Mouse (Mus musculus) liver, embryonic 13.5 days (tissue): ENCODE measurements at regions not wholly inside any gene's neighbourhood (a gene's known extent, or its start where the extent isn't known, plus 50 kb on each side); places are given as distances from the start of the nearest gene placed in this dataset.
A peak's percentile ranks its signal among the peaks of the same experiment; 100 is the strongest.

ENCODE experiments used
- ATAC-seq: fragments of 200-750 bp; cut with Nextera tagmentation; 2 replicates; pipeline ENCODE4 v1.8.0; 2017; ENCODE audit warnings: low read depth, mild to moderate bottlenecking, moderate number of reproducible peaks, moderate library complexity
- DNase-seq: peaks from one replicate; pipeline ENCODE4 v3.0.0; 2022
- H3K27ac ChIP-seq: fragments of 300-500 bp; sonication (generic); 2 replicates; pipeline ENCODE4 v1.5.1; 2015; ENCODE audit warnings: moderate library complexity, mild to moderate bottlenecking, inconsistent platforms
- H3K27me3 ChIP-seq: fragments of 300-500 bp; sonication (generic); 2 replicates; pipeline ENCODE4 v1.6.1; 2015; ENCODE audit warnings: mild to moderate bottlenecking, inconsistent platforms
- H3K36me3 ChIP-seq: fragments of 300-500 bp; sonication (generic); 2 replicates; pipeline ENCODE4 v1.6.1; 2015; ENCODE audit warnings: mild to moderate bottlenecking, inconsistent platforms
- H3K4me1 ChIP-seq: fragments of 300-500 bp; sonication (generic); replicated peaks from 2 replicates; pipeline ENCODE4 v1.6.1; 2015; ENCODE audit warnings: inconsistent platforms
- H3K4me2 ChIP-seq: fragments of 300-500 bp; sonication (generic); 2 replicates; pipeline ENCODE4 v1.6.1; 2015; ENCODE audit warnings: inconsistent platforms, mild to moderate bottlenecking, moderate library complexity
- H3K4me3 ChIP-seq: fragments of 300-500 bp; sonication (generic); replicated peaks from 2 replicates; pipeline ENCODE4 v1.5.1; 2015; ENCODE audit warnings: mild to moderate bottlenecking, inconsistent platforms
- H3K9ac ChIP-seq: fragments of 300-500 bp; sonication (generic); 2 replicates; pipeline ENCODE4 v1.6.1; 2015; ENCODE audit warnings: mild to moderate bottlenecking, inconsistent platforms
- H3K9me3 ChIP-seq: fragments of 300-500 bp; sonication (generic); replicated peaks from 2 replicates; pipeline ENCODE4 v1.6.1; 2016; ENCODE audit warnings: inconsistent platforms
- WGBS: fragments of 180-500 bp; shearing (Covaris S2); methylation state at CpG from one replicate; pipeline ENCODE4 v1.1.7; 2015; ENCODE audit not compliant: insufficient replicate concordance; 5-methylcytosine and 5-hydroxymethylcytosine counted together

DNA sequence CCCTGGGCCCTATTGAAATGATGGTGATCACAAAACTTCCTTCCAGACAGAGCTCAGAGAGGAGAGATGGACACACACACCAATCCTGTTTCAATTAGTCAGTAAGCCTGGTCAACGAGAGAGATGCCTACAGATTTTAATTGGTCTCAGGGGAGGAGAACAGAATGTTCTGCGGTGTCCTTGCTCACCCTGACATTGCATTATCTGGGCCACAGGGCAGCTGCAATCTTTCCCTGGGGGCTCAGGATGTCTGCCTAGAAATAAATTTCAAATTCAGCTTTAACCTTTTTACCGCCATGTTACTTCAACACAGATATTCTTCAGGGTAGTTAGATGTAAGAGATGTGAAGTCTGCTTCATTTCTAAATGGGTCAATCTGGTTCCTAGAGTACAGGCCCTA, 115.0 kb upstream of the Dusp10 start:
- Histone ChIP-seq H3K4me3 (no peak overlapping the region), H3K27me3 (no peaks in the 10 kb centered on the region), H3K4me2 (no peak overlapping the region), H3K4me1 (no peaks in the 10 kb centered on the region), H3K27ac (no peak overlapping the region), H3K36me3 (no peaks in the 10 kb centered on the region), H3K9ac (no peak overlapping the region), H3K9me3 (no peaks in the 10 kb centered on the region)
- 62% methylated on average over 3 of the region's 3 CpGs for WGBS
- ATAC-seq (no peak), DNase-seq (no peak)

DNA sequence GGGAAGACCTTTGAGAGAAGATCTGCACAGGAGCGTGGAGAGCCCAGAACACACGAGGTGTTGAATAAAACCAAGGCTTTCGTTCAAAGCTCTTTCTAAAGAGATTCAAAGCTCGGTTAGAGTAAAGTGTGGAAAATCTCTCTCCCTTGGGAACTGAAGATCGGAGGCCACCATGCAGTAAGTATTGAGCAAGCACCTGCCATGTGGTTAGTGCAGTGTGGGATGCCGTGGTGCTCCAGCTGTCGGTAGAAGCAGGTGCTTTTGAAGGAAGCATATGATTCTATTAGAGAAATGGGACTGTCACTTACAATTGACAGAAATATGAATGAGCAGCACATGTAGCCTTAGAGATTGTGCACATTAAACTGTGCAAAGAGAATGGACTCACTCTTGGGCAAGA, 108.5 kb upstream of the Dusp10 start:
- Histone ChIP-seq H3K4me1 (no peaks in the 10 kb centered on the region), H3K27ac (no peak overlapping the region), H3K27me3 (no peaks in the 10 kb centered on the region), H3K4me2 (no peak overlapping the region), H3K9ac (no peak overlapping the region), H3K4me3 (no peak overlapping the region), H3K9me3 (no peaks in the 10 kb centered on the region), H3K36me3 (no peaks in the 10 kb centered on the region)
- DNase-seq (no peak), ATAC-seq (no peak)
- 74% methylated on average over 7 of the region's 7 CpGs for WGBS

DNA sequence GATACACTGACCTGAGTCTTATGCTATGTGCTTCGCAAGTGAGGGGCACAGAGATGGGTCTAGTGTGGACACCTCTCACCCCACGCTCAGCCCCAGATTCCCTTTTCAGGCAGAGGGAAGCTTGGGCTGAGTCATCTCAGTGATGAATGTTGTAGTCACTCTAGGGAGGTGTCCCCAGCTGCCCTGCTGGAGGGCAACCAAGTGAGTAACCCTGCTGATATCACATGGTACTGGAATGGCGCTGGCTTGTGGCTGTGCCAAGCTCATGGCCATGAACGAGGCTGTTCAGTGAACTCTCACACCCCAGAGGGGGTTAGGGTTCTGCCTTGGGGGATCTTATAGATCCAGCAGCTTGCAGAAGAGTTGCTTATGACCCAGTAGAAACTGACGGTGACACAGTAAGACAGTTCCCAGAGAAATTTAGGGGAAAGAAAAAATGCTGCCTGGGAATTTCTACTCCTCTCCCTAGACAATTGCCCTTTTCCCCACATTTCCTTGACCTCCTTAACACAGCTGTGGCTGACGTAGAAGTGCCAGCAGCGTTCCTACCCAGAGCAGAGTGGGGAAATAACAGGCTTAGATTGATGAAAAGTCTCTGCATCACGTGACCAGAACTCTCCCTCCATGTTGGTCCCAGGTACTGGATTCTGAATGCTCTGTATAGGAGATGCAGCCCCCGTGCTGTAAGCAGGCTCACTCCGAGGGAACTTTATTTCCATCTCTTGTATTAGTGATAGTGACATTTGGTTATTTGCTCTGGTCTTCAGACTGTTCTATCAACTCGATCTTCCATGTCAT, 107.6 kb upstream of the Dusp10 start:
- Histone ChIP-seq H3K4me2 (no peak overlapping the region), H3K4me1 (no peaks in the 10 kb centered on the region), H3K36me3 (no peaks in the 10 kb centered on the region), H3K27me3 (no peaks in the 10 kb centered on the region), H3K9ac (no peak overlapping the region), H3K27ac (no peak overlapping the region), H3K9me3 (no peaks in the 10 kb centered on the region), H3K4me3 (no peak overlapping the region)
- ATAC-seq (no peak), DNase-seq (no peak)
- 59% methylated on average over 11 of the region's 11 CpGs for WGBS

DNA sequence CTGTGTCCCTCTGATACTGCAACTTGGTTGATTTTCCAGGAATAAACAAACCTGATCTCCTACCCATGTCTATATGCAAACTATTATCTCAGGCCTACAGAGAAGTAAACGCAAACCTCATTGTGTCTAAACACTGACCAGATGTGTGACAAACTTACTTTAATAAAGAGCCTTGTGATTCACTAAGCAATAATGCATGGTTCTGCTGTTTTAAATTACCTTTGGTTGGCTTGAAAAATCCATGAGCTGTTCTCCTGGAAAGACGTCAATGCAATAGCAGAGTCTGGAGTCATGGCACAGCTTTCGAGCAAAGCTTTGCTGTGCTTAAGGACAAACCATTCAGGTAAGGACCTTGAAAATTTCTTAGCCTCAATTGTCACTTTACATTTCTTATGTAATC, 95.4 kb upstream of the Dusp10 start:
- ATAC-seq (no peak), DNase-seq (no peak)
- Histone ChIP-seq H3K36me3 (no peaks in the 10 kb centered on the region), H3K4me1 (no peaks in the 10 kb centered on the region), H3K9ac (no peak overlapping the region), H3K27me3 (no peaks in the 10 kb centered on the region), H3K9me3 (no peaks in the 10 kb centered on the region), H3K4me3 (no peak overlapping the region), H3K27ac (no peak overlapping the region), H3K4me2 (no peak overlapping the region)
- 72% methylated on average over 3 of the region's 3 CpGs for WGBS

DNA sequence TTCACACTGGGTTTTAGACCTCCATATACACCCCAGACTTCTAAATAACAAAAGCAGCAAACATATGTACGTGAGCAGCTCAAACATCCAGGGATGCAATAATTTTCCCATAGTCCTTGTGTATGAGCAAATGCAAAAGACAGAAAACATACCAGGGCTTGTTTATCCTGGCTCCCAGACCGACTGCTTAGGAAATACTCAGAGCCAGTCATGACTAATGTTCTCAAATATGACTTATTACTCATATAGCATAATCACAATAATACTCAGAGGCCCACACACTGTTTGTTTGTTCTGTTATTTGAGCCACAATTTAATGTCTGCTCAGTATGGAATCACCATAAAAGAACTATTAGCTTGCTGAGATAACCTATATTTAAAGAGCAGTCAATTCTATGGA, 91.8 kb upstream of the Dusp10 start:
- WGBS = 42% methylated on average over 2 of the region's 2 CpGs
- Histone ChIP-seq H3K4me3 (no peak overlapping the region), H3K27me3 (no peaks in the 10 kb centered on the region), H3K9ac (no peak overlapping the region), H3K36me3 (no peaks in the 10 kb centered on the region), H3K9me3 (no peaks in the 10 kb centered on the region), H3K27ac (no peak overlapping the region), H3K4me1 (no peaks in the 10 kb centered on the region), H3K4me2 (no peak overlapping the region)
- ATAC-seq (no peak), DNase-seq (no peak)

DNA sequence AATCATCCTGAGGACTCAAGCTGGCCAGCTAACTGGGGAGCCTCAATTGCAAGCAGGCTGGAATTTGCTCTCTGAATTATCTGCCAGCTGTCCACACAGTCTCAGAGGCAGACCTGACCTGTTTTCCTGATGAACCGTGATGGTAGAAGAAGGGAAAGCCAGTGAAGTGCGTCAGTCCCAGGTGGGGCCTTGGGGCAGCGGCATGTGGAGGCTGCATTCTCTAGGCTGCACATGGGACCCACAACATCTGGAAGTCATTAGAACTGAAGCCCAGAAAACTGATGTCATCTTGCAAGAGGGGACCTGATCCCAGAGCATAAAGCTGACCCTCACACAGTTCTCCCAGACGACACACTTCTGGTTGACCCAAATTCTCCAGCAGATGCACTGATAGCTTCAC, 84.6 kb upstream of the Dusp10 start:
- WGBS = 64% methylated on average over 4 of the region's 4 CpGs
- no peak for ATAC-seq
- H3K27ac ChIP-seq = no peak overlapping the region

DNA sequence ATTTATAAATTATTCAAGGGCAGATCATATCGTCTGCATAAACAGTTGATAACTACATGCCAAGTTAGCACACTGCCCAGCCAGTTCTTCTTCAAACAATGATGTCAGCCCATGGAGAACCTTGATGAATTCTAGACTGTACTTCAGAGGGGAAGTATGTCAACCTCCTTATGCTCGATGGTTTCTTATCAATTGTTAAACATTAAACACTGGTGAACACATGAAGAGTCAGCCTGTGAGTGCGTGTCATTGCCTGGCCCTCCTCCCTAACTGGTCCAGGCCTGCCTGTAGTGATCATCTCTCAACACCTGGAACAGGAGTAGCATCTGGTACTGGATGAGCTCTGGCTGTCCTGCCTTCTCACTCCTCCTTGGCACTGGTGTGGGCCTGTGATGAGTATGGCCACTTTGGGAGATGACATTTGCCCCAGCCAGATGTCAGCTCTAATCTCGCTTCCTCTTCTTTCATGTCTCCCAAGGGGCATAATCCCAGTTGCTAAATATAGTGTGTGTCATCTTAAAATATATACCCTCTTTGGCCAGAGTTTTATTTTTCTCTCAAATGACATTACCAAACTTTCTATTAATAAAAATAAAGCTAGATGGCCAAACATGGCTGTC, 82.6 kb upstream of the Dusp10 start:
- 45% methylated on average over 4 of the region's 4 CpGs for WGBS
- DNase-seq (no peak), ATAC-seq (no peak)
- Histone ChIP-seq H3K4me2 (no peak overlapping the region), H3K4me3 (no peak overlapping the region), H3K9me3 (no peaks in the 10 kb centered on the region), H3K9ac (no peak overlapping the region), H3K36me3 (no peaks in the 10 kb centered on the region), H3K27me3 (no peaks in the 10 kb centered on the region), H3K4me1 (no peaks in the 10 kb centered on the region), H3K27ac (no peak overlapping the region)

More for the DNA sequence above, 84.6 kb upstream of the Dusp10 start:
- DNase-seq = no peak
- no peaks in the 10 kb centered on the region for H3K27me3 ChIP-seq
- no peaks in the 10 kb centered on the region for H3K36me3 ChIP-seq
- no peak overlapping the region for H3K4me2 ChIP-seq
- H3K4me3 ChIP-seq = no peak overlapping the region
- H3K9me3 ChIP-seq = no peaks in the 10 kb centered on the region
- H3K9ac ChIP-seq = no peak overlapping the region
- H3K4me1 ChIP-seq = no peaks in the 10 kb centered on the region

DNA sequence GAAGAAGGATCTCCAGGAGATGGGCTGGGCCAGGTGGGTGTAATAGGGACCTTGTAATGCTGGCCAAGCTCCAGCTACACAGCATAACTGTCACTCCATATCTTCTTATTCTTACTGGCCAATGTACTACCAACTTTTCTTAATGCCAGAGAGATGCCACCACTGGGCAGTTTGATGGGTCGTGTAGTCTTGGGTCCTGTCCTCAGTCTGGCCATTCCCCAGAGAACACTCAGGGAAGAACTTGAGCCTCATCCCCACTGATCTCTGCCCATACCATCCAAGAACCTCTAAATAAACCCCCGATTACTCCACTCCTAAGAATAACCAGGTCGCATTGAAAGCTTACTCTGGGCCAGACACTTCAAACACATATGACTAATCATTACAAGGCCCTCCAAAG, 82.0 kb upstream of the Dusp10 start:
- H3K27ac ChIP-seq = no peak overlapping the region
- no peak overlapping the region for H3K4me2 ChIP-seq
- H3K27me3 ChIP-seq = no peaks in the 10 kb centered on the region
- H3K4me3 ChIP-seq = no peak overlapping the region
- no peaks in the 10 kb centered on the region for H3K36me3 ChIP-seq
- no peak for DNase-seq
- no peaks in the 10 kb centered on the region for H3K4me1 ChIP-seq
- ATAC-seq = no peak
- no peaks in the 10 kb centered on the region for H3K9me3 ChIP-seq
- H3K9ac ChIP-seq = no peak overlapping the region
- WGBS = 63% methylated on average over 3 of the region's 3 CpGs

DNA sequence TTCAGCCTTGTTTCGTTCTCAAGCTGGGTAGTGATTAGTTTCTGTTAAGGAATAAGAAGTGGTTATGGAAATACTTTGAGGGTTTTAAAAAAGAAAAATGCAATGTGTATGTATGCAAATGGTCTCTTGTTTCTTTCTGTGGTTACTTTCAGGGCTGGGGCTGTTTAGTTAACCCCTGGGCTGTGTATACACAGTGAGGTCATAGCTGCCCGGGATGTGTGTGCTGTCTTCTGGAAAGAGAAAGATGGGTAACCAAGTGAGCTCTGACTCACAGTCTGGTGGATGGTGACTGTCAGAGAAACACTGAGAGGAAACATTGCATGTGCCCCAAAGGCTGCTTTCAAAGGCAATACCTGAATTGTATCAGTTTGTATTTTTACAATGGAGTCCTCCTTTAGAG, 79.3 kb upstream of the Dusp10 start:
- Histone ChIP-seq H3K9ac (no peak overlapping the region), H3K36me3 (no peaks in the 10 kb centered on the region), H3K27me3 (no peaks in the 10 kb centered on the region), H3K9me3 (no peaks in the 10 kb centered on the region), H3K27ac (no peak overlapping the region), H3K4me3 (no peak overlapping the region), H3K4me2 (no peak overlapping the region), H3K4me1 (no peaks in the 10 kb centered on the region)
- 64% methylated on average over 2 of the region's 2 CpGs for WGBS
- ATAC-seq = peak; percentile 64; the same call in 1 of the 2 replicates
- DNase-seq = no peak

DNA sequence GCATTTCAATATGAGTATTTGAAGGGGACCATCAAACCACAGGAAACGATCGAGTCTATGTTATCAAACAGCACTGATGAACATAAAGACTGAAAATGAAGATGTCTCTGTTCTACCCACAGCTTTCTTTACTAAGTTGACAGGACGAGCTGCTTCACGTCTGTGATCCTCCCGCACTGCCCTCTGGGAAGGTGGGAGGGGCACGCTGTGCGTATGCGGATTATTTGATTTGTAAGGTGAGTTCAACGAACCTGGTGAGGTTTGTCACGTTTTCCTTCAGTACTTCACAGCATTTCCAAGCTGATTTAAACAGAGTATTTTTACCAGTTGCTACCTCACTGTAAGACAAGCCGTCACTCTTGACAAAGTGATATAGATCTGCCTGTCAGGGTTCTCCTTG, 75.9 kb upstream of the Dusp10 start:
- Histone ChIP-seq H3K27ac (no peak overlapping the region), H3K4me1 (no peaks in the 10 kb centered on the region), H3K4me2 (no peak overlapping the region), H3K36me3 (no peaks in the 10 kb centered on the region), H3K9me3 (no peaks in the 10 kb centered on the region), H3K27me3 (no peaks in the 10 kb centered on the region), H3K4me3 (no peak overlapping the region), H3K9ac (no peak overlapping the region)
- no peak for DNase-seq
- ATAC-seq = no peak
- WGBS = 71% methylated on average over 11 of the region's 11 CpGs

DNA sequence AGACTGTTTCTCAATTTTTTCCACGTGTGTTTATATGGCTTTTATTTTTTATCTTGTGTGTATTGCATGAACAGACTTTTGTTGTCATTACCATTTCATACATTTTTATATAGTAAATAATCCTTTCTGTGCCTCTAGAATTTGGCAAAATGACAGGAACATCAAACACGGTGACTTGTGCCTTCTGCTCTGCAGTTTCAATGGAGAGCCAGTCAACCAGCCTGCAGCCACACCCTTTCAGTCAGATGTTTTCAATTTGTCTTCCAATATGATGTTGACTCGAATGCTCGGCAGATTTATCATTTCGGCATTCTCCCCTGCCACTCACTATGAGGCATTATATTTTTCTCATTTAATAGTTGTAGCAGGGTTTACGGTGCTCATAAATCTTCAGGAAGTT, 74.7 kb upstream of the Dusp10 start:
- Histone ChIP-seq H3K27ac (no peak overlapping the region), H3K27me3 (no peaks in the 10 kb centered on the region), H3K4me3 (no peak overlapping the region), H3K4me1 (no peaks in the 10 kb centered on the region), H3K4me2 (no peak overlapping the region), H3K36me3 (no peaks in the 10 kb centered on the region), H3K9me3 (no peaks in the 10 kb centered on the region), H3K9ac (no peak overlapping the region)
- ATAC-seq (no peak), DNase-seq (no peak)
- WGBS = 65% methylated on average over 6 of the region's 6 CpGs

DNA sequence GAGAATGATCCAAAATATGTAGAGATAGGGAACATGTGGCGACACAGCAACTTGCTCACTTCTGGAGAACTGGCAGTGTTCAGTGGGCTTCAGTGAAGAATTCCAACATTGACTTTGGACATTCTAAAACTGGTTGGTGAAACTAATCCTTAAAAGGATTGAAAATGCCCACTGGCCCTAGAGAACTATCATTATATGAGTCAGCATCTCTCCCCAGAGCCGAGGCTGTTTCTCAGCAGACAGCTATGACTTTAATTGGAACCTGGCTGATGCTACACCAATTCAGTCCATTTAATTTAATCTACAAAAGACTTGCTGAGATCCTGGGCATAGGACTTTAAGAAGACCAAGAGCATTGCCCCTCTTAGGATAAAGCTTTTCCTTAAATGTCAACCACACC, 72.4 kb upstream of the Dusp10 start:
- no peak for DNase-seq
- Histone ChIP-seq H3K9ac (no peak overlapping the region), H3K36me3 (no peaks in the 10 kb centered on the region), H3K9me3 (no peaks in the 10 kb centered on the region), H3K4me2 (no peak overlapping the region), H3K4me3 (no peak overlapping the region), H3K27ac (no peak overlapping the region), H3K4me1 (no peaks in the 10 kb centered on the region), H3K27me3 (no peaks in the 10 kb centered on the region)
- 69% methylated on average over 2 of the region's 2 CpGs for WGBS
- no peak for ATAC-seq
